Mouse (Mus musculus) kidney, embryonic 16.5 days (tissue): ENCODE results near the gene Lgr5. TPM values are rescaled to one million over a fixed set of nuclear protein-coding genes. Genes with fewer than 3 reads are reported as not detected.

ENCODE experiments used
- ATAC-seq: fragments of 200-750 bp; cut with Nextera tagmentation; 2 replicates; pipeline ENCODE4 v1.8.0; 2017; ENCODE audit warnings: moderate TSS enrichment; ENCODE audit not compliant: low FRiP score, low TSS enrichment
- H3K27ac ChIP-seq: fragments of 300-500 bp; sonication (generic); 2 replicates; pipeline ENCODE4 v1.5.1; 2014; ENCODE audit warnings: low read length
- H3K27me3 ChIP-seq: fragments of 300-500 bp; sonication (generic); 2 replicates; pipeline ENCODE4 v1.6.1; 2014; ENCODE audit warnings: low read length, control low read depth, mixed read lengths; ENCODE audit not compliant: insufficient read depth
- H3K36me3 ChIP-seq: fragments of 300-500 bp; sonication (generic); 2 replicates; pipeline ENCODE4 v1.6.1; 2014; ENCODE audit warnings: low read length, control low read depth, mixed read lengths; ENCODE audit not compliant: insufficient read depth
- H3K4me1 ChIP-seq: fragments of 300-500 bp; sonication (generic); 2 replicates; pipeline ENCODE4 v1.6.1; 2014; ENCODE audit warnings: low read length, control low read depth, mixed read lengths; ENCODE audit not compliant: insufficient read depth
- H3K4me2 ChIP-seq: fragments of 300-500 bp; sonication (generic); replicated peaks from 2 replicates; pipeline ENCODE4 v1.6.1; 2014; ENCODE audit warnings: low read depth, low read length
- H3K4me3 ChIP-seq: fragments of 300-500 bp; sonication (generic); 2 replicates; pipeline ENCODE4 v1.5.1; 2014; ENCODE audit warnings: mild to moderate bottlenecking, low read length
- H3K9ac ChIP-seq: fragments of 300-500 bp; sonication (generic); replicated peaks from 2 replicates; pipeline ENCODE4 v1.6.1; 2014; ENCODE audit warnings: low read length
- H3K9me3 ChIP-seq: fragments of 300-500 bp; sonication (generic); 2 replicates; pipeline ENCODE4 v1.6.1; 2016; ENCODE audit warnings: low read length, control low read depth
- WGBS: fragments of 180-500 bp; shearing (Covaris S2); extraction: QIAGEN DNeasy Blood & Tissue Kit; methylation state at CpG from one replicate; pipeline ENCODE4 v1.1.7; 2014; 5-methylcytosine and 5-hydroxymethylcytosine counted together
- polyA plus RNA-seq: library from polyadenylated mRNA; unstranded; fragments of >200 nt; fragmentation: Nextera tagmentation; extraction: Ambion mirVana; gene quantifications from 2 replicates; pipeline ENCODE4 v1.2.1, GENCODE M21; 2015

Gene Lgr5
- polyA plus RNA-seq, 1 experiment from 2014 or later = 7.3 TPM

DNA sequence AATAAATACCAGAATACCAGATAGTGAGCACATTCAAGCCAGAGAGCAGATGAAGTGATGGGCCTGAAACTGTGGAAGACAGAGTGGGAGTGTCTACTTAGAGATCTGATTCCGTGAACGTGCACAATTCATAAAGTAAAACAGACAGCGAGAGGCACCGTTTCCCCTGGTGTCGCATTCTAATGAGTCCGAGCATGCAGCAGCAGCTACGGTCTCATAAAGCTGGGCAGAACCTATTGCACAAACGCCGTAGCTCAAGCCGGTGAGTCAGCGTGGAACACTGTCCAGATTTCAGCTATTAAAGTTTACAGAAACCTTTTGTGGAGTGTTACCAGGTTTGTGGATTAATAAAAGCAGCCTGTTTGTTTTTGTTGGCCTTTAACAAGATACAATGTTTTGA lies 5.6 kb upstream of the Lgr5 start:
- H3K4me2 ChIP-seq = peak overlapping the region; percentile 13; the same call in 1 of the 2 replicates
- H3K9ac ChIP-seq = no peak overlapping the region
- ATAC-seq = no peak
- H3K4me1 ChIP-seq = peaks cover under 1% of the 10 kb centered on the region; the same call in 1 of the 2 replicates
- no peaks in the 10 kb centered on the region for H3K9me3 ChIP-seq
- H3K27ac ChIP-seq = no peak overlapping the region
- no peak overlapping the region for H3K4me3 ChIP-seq
- no peaks in the 10 kb centered on the region for H3K36me3 ChIP-seq
- WGBS = 23% methylated on average over 11 of the region's 11 CpGs
- H3K27me3 ChIP-seq = peaks cover 16% of the 10 kb centered on the region

DNA sequence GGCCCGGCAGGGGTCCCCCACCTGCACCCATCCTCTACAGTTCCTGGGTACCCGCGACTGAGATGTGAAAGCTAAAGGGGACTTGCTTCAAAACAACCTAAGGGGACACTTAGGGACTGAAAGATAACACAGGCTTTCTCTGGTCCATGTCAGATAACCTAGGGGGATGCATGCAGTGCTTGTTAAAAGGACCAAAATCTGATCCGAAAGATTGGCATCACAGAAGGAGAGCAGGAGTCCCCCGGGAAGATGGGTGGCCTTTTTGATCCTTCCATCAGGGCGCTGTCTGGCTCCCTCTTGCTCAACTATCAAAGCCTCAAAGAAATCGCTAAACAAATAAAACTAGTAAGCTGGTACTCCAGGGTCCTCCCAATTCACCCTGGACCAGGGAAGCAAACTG lies 399 bp upstream of the Lgr5 start:
- 2% methylated on average over 7 of the region's 7 CpGs for WGBS
- H3K27ac ChIP-seq = no peak overlapping the region
- peak overlapping the region; percentile 58 for H3K4me3 ChIP-seq
- no peaks in the 10 kb centered on the region for H3K9me3 ChIP-seq
- H3K27me3 ChIP-seq = peaks cover 53% of the 10 kb centered on the region
- peaks cover 30% of the 10 kb centered on the region for H3K4me1 ChIP-seq
- peak overlapping the region; percentile 91 for H3K4me2 ChIP-seq
- H3K9ac ChIP-seq = peak overlapping the region; percentile 54
- H3K36me3 ChIP-seq = no peaks in the 10 kb centered on the region
- ATAC-seq = no peak; the same call in 1 of the 2 replicates

DNA sequence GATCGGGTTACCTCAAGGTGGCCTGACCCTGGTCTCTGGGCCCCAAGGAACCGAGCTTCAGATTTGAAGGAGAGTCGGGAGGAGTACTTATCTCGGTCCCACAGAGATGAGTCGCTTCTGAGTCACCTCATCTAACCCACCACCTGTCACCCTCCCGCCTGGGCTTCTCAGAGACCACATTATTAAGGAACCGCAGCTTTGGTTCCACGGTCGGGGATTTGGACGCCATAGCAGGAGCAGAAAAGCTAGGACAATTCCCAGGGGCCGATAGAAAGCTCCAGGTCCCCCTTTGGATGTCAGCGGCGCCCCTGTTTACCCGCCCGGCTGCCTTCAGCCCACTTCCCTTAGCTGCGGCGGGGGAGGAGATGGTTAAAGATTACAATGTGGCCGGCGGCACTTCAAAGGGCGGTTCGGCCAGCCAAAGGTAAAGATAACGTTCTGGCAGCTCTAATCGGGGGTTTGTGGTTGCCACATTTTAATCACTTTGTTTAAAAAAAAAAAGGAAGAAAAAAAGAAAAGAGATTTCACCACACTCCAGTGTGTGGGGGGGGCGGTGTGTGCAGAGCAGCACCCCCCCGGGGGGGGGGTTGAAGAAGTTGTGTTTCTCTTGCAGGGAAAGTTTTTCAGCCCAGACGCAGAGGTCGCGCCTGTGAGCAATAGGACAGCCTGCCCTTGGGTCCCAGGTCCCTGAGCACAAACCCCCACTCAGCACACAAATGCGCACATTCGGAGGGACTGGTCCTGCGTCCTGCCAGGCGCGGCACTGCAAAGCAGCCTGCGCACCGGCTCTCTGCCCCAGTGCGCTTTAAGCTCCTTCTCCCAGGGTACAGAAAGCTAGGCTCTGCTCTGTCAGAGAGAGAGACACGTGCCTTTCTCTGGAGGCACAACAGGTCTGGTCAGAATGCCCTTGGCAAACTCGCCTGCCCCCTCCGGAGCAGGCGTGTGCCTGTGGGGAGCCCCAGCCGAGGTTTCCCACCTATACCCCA lies 1.0 kb downstream of the Lgr5 start:
- peak; percentile 87 for ATAC-seq
- H3K36me3 ChIP-seq = no peaks in the 10 kb centered on the region
- H3K9me3 ChIP-seq = no peaks in the 10 kb centered on the region
- under 1% methylated on average over 41 of the region's 41 CpGs for WGBS
- peak overlapping the region; percentile 58 for H3K4me3 ChIP-seq
- H3K4me1 ChIP-seq = peaks cover 30% of the 10 kb centered on the region
- peak overlapping the region; percentile 54 for H3K9ac ChIP-seq
- H3K27me3 ChIP-seq = peaks cover 50% of the 10 kb centered on the region
- H3K27ac ChIP-seq = peak overlapping the region; percentile 34; the same call in 1 of the 2 replicates
- H3K4me2 ChIP-seq = peak overlapping the region; percentile 91

DNA sequence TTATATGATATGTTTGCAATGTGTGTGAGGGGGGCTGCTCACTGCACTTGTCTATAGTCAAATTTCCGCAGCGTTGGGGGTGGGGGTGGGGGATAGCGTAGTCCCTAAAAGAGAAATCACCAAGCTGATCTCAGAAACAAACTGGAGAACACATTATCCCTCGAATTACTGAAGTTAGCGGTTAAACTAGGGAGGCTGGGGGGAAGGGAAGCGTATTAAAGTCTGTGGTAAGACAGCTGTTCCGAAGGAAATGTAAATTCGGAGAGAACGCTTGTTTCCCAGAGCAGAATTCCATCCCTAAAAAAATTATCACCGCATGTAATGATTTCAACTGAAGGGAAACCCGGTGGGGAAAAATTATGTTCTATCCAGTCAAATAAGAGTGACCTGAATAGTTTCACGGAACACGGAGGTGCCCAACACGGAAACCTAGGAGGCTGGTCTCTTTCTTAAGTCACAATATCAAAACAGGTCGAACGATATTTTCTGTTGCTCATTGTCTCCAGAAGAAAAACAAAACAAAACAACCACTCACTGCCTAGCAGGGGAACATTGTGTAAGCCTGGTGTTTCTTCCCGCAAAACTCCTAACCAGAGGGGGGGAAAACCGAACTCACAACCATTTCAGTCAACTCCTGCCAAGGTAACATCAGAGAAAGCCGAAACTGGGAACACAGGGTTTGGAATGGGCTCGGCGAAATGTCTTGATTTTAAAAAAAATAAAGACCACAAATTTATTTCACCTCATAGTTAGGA lies 1.9 kb downstream of the Lgr5 start:
- Histone ChIP-seq H3K4me2 (peak overlapping the region; percentile 91), H3K27me3 (peaks cover 50% of the 10 kb centered on the region)
- ATAC-seq = no peak

DNA sequence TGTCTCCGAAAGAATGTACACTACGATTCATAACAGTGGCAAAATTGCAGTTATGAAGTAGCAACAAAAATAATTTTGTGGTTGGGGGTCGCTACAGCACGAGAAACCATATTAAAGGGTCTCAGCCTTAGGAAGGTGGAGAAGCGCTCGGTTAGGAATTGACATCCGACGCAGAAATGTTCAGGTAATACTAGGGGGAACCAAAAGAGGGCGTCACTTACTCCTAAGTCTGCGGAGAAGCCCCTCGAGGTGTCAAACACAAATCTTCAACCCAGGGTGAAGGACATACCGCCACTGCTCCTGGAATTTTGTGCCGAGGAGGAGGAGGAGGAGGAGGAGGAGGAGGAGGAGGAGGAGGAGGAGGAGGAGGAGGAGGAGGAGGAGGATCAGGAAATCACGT lies 2.9 kb downstream of the Lgr5 start:
- 23% methylated on average over 12 of the region's 14 CpGs for WGBS
- Histone ChIP-seq H3K36me3 (no peaks in the 10 kb centered on the region), H3K4me2 (peak overlapping the region; percentile 91; the same call in 1 of the 2 replicates), H3K4me1 (peaks cover 32% of the 10 kb centered on the region), H3K9me3 (no peaks in the 10 kb centered on the region), H3K27ac (no peak overlapping the region), H3K9ac (no peak overlapping the region), H3K27me3 (peaks cover 50% of the 10 kb centered on the region), H3K4me3 (no peak overlapping the region; the same call in 1 of the 2 replicates)
- no peak for ATAC-seq

More for the DNA sequence above, 1.9 kb downstream of the Lgr5 start:
- no peaks in the 10 kb centered on the region for H3K36me3 ChIP-seq
- peak overlapping the region; percentile 58 for H3K4me3 ChIP-seq
- peak overlapping the region; percentile 4; the same call in 1 of the 2 replicates for H3K9ac ChIP-seq
- no peak overlapping the region for H3K27ac ChIP-seq
- peaks cover 30% of the 10 kb centered on the region for H3K4me1 ChIP-seq
- under 1% methylated on average over 21 of the region's 21 CpGs for WGBS
- no peaks in the 10 kb centered on the region for H3K9me3 ChIP-seq

DNA sequence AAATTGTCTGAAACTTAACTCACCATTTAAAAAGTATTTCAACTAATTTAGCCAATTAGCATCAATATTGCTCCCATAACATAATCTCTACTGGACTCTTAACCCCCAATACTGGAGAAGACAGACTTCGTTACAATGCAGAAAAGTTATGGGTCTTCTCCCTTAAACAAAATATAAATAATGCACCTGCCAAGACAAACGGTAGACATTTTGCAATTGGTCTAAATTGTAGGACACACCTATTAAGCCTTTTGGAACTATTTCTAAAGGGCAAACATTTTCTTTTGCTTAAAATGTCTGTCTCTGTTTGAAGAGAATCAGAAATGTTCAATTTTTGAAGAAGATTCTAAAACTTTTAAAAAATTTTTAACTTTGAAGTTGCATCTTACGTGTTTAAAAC lies 4.5 kb downstream of the Lgr5 start:
- Histone ChIP-seq H3K4me1 (peaks cover 31% of the 10 kb centered on the region), H3K27ac (no peak overlapping the region), H3K9ac (no peak overlapping the region), H3K9me3 (no peaks in the 10 kb centered on the region), H3K4me3 (no peak overlapping the region), H3K4me2 (no peak overlapping the region), H3K36me3 (no peaks in the 10 kb centered on the region), H3K27me3 (peaks cover 36% of the 10 kb centered on the region)
- WGBS = 83% methylated on average over 3 of the region's 3 CpGs
- no peak for ATAC-seq

DNA sequence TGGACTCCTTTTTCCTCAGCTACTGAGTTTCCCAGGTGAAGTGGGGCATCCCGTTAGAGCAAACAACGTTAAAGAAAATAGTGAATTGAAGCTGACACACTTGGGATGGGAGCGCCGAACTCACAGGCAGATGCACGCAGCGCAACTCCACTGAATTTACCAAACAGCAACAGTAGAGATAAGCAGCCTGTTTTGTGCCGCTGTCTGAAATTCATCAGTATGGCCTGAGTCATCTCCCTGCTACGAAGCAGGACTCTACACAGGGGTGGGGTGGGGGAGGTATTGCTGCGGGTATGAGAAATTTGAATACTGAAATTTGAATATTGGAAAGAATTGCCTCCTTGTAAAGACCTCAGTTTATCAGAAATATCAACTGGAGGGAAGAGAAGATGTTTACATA lies 5.6 kb downstream of the Lgr5 start:
- 88% methylated on average over 9 of the region's 9 CpGs for WGBS
- H3K27me3 ChIP-seq = peaks cover 26% of the 10 kb centered on the region; the same call in 1 of the 2 replicates
- ATAC-seq = no peak
- no peak overlapping the region for H3K27ac ChIP-seq
- no peak overlapping the region for H3K4me2 ChIP-seq
- no peaks in the 10 kb centered on the region for H3K9me3 ChIP-seq
- H3K4me3 ChIP-seq = no peak overlapping the region
- H3K9ac ChIP-seq = no peak overlapping the region
- peaks cover 23% of the 10 kb centered on the region for H3K4me1 ChIP-seq
- no peaks in the 10 kb centered on the region for H3K36me3 ChIP-seq

DNA sequence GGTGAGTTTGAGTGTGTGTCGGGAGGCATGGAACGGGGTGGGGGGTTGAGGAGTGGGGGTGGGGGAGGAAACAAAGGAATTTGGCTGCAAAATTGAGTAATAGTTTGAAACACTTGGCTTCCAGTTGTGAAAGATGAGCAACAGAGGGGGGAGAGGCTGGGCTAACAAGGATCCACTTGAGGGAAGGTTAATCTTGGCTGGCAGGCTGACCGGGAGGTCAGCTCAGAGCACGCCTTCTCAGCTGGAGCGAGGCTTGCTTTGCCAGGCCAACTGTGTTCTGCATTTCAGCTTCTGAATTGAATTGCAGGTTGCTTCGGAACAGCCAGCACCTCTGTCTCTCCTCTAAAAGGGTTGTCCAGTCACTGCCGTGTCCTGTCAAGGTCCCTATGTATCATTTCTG lies 8.1 kb downstream of the Lgr5 start:
- Histone ChIP-seq H3K27ac (no peak overlapping the region), H3K27me3 (peaks cover 7% of the 10 kb centered on the region; the same call in 1 of the 2 replicates), H3K4me2 (no peak overlapping the region), H3K36me3 (no peaks in the 10 kb centered on the region), H3K9me3 (no peaks in the 10 kb centered on the region), H3K4me1 (peaks cover 3% of the 10 kb centered on the region; the same call in 1 of the 2 replicates), H3K9ac (no peak overlapping the region), H3K4me3 (no peak overlapping the region)
- WGBS = 22% methylated on average over 7 of the region's 7 CpGs
- peak; percentile 57; the same call in 1 of the 2 replicates for ATAC-seq

DNA sequence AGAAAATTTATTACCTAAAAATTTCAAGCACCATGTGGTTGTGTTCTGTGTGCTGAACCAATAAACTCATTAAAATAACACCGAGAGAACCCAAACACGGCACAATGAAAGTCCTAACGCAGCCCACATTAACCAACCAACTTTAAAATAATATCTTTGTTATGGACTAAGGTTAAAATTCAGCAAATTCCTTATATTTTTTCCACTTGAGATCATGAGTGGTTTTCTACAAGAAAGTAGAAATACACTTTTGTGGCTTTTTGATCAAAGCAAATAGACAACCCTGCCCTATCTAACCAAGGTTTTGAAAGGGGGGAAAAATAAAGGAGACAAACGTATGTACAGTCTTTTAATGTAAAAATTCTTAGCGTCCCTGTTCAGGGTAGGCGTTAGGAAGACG lies 8.5 kb downstream of the Lgr5 start:
- Histone ChIP-seq H3K9ac (no peak overlapping the region), H3K36me3 (no peaks in the 10 kb centered on the region), H3K9me3 (no peaks in the 10 kb centered on the region), H3K27me3 (peaks cover 5% of the 10 kb centered on the region; the same call in 1 of the 2 replicates), H3K27ac (no peak overlapping the region), H3K4me1 (peaks cover 3% of the 10 kb centered on the region; the same call in 1 of the 2 replicates), H3K4me3 (no peak overlapping the region), H3K4me2 (no peak overlapping the region)
- WGBS = 72% methylated on average over 7 of the region's 7 CpGs
- ATAC-seq = no peak; the same call in 1 of the 2 replicates
